ENCODE assay signal across 24 mouse cellular contexts in the genomic region with DNA sequence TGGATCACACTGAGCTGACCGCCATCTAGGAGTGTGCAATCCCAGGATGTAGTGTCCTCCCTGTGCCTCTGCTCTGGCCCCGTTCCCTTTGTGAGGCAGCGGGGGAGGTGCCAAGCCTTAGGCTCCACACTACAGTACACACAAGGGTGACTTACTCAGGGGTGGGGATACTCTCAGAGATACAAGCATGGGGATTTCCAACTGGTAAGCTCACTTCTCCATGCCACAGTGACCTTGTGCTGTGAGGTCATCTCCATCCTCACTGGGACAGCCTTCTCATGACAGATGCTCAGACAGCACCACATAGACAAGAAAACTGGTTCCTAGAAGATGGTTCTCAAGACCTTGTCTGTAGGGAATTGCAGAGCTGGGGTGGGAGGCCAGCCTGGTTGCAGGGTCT.
A peak's percentile ranks its signal among the peaks of the same experiment; 100 is the strongest.
DNase-seq lines count a peak whose midpoint lies in the region; ATAC-seq and TF ChIP-seq lines count a peak whose summit lies in the region.
"Had no signal": no experiment of that assay in that cellular context is flagged by ENCODE, and none has a peak within 500 bp of the region (broad histone marks: within the 10 kb centered on the region; RNA-seq: fewer than 3 reads in every experiment).

No protein-coding gene starts in this region.

- no peak for ATAC-seq in forebrain, postnatal 0 days
- 0 out of 2 replicates have a peak, but pooled peaks have one; percentile 18 for ATAC-seq in kidney, embryonic 15.5 days (replicated peaks; ENCODE audit: low FRiP score)
- ATAC-seq in midbrain, embryonic 12.5 days (ENCODE audit: low FRiP score, low read depth), result no peak
- ATAC-seq in midbrain, embryonic 14.5 days (ENCODE audit: low FRiP score, low TSS enrichment), result no peak
- ATAC-seq: activated CD4-positive, CD25-positive, alpha-beta regulatory T cell, adult 4 months; forebrain, embryonic 15.5 days; intestine, embryonic 15.5 days had no signal

- no peak overlapping the region for H3K4me3 ChIP-seq in forebrain, embryonic 10.5 days
- H3K4me3 ChIP-seq in forebrain, postnatal 0 days (ENCODE audit: low read depth, low read length), result no peak overlapping the region
- H3K4me3 ChIP-seq in kidney, embryonic 15.5 days (replicated peaks), result no peak overlapping the region
- no peak overlapping the region for H3K4me3 ChIP-seq in midbrain, embryonic 12.5 days
- no peak overlapping the region for H3K4me3 ChIP-seq in midbrain, embryonic 14.5 days (replicated peaks; ENCODE audit: low read depth, low read length)
- H3K4me3 ChIP-seq: embryonic facial prominence, embryonic 12.5 days; embryonic facial prominence, embryonic 15.5 days; forebrain, embryonic 12.5 days; forebrain, embryonic 15.5 days; hindbrain, embryonic 15.5 days; intestine, embryonic 15.5 days had no signal

- no peak for DNase-seq in forebrain, embryonic 10.5 days (ENCODE audit: extremely low spot score, low spot score)
- no peak for DNase-seq in forebrain, postnatal 0 days
- no peak for DNase-seq in kidney, adult 11 months
- DNase-seq in midbrain, embryonic 14.5 days, result no peak
- DNase-seq in gastrocnemius, postnatal 14 days, result no peak
- no peak for DNase-seq in MN1 (ENCODE audit: low spot score)
- DNase-seq: adrenal gland, adult 8-10 months; adrenal gland, postnatal 25 days; B cell, adult 2 months; cerebellum, adult 11-12 months; cerebellum, adult 8-10 months; cerebellum, postnatal 14 days; gastrocnemius, postnatal 10 days; heart, adult 11 months had no signal

- no peak for TF ChIP-seq CTCF in forebrain, postnatal 0 days (IDR thresholded peaks at IDR 0.05; ENCODE audit: low read depth)

- peaks cover 4% of the 10 kb centered on the region; the same call in 1 of the 2 replicates for H3K9me3 ChIP-seq in forebrain, embryonic 10.5 days
- H3K9me3 ChIP-seq in forebrain, postnatal 0 days (ENCODE audit: low read length), result no peaks in the 10 kb centered on the region
- H3K9me3 ChIP-seq in kidney, embryonic 15.5 days (replicated peaks), result no peaks in the 10 kb centered on the region
- H3K9me3 ChIP-seq in midbrain, embryonic 12.5 days, result no peaks in the 10 kb centered on the region
- H3K9me3 ChIP-seq in midbrain, embryonic 14.5 days (ENCODE audit: control insufficient read depth, low read length), result no peaks in the 10 kb centered on the region
- H3K9me3 ChIP-seq: embryonic facial prominence, embryonic 12.5 days; embryonic facial prominence, embryonic 15.5 days; forebrain, embryonic 12.5 days; forebrain, embryonic 15.5 days; hindbrain, embryonic 15.5 days; intestine, embryonic 15.5 days had no signal

- H3K4me1 ChIP-seq in forebrain, embryonic 10.5 days, result peaks cover 35% of the 10 kb centered on the region
- H3K4me1 ChIP-seq in forebrain, postnatal 0 days (ENCODE audit: insufficient read depth), result no peaks in the 10 kb centered on the region
- peaks cover 19% of the 10 kb centered on the region for H3K4me1 ChIP-seq in kidney, embryonic 15.5 days
- H3K4me1 ChIP-seq in midbrain, embryonic 12.5 days, result peaks cover 19% of the 10 kb centered on the region
- peaks cover 3% of the 10 kb centered on the region; the same call in 1 of the 2 replicates for H3K4me1 ChIP-seq in midbrain, embryonic 14.5 days (ENCODE audit: control insufficient read depth, insufficient read depth, low read length)
- H3K4me1 ChIP-seq: embryonic facial prominence, embryonic 15.5 days; forebrain, embryonic 15.5 days; intestine, embryonic 15.5 days had no signal

- no peak overlapping the region for H3K4me2 ChIP-seq in forebrain, postnatal 0 days (ENCODE audit: low read depth)
- H3K4me2 ChIP-seq in kidney, embryonic 15.5 days, result no peak overlapping the region
- no peak overlapping the region for H3K4me2 ChIP-seq in midbrain, embryonic 12.5 days (replicated peaks)
- H3K4me2 ChIP-seq in midbrain, embryonic 14.5 days (ENCODE audit: low read length), result no peak overlapping the region
- H3K4me2 ChIP-seq: embryonic facial prominence, embryonic 12.5 days; embryonic facial prominence, embryonic 15.5 days; forebrain, embryonic 12.5 days; forebrain, embryonic 15.5 days; heart, embryonic 11.5 days; hindbrain, embryonic 15.5 days; intestine, embryonic 15.5 days had no signal

- no peaks in the 10 kb centered on the region for H3K36me3 ChIP-seq in forebrain, embryonic 10.5 days (replicated peaks)
- H3K36me3 ChIP-seq in forebrain, postnatal 0 days (ENCODE audit: insufficient read depth), result no peaks in the 10 kb centered on the region
- H3K36me3 ChIP-seq in kidney, embryonic 15.5 days, result no peaks in the 10 kb centered on the region
- H3K36me3 ChIP-seq in midbrain, embryonic 12.5 days, result no peaks in the 10 kb centered on the region
- no peaks in the 10 kb centered on the region for H3K36me3 ChIP-seq in midbrain, embryonic 14.5 days (ENCODE audit: control insufficient read depth, insufficient read depth, low read length)
- H3K36me3 ChIP-seq: embryonic facial prominence, embryonic 12.5 days; embryonic facial prominence, embryonic 15.5 days; forebrain, embryonic 12.5 days; forebrain, embryonic 15.5 days; hindbrain, embryonic 15.5 days; intestine, embryonic 15.5 days had no signal

- 0 out of 2 replicates have a peak overlapping the region, but pooled peaks have one; percentile 30 for H3K27ac ChIP-seq in forebrain, embryonic 10.5 days
- H3K27ac ChIP-seq in forebrain, postnatal 0 days (ENCODE audit: low read depth, low read length), result no peak overlapping the region
- no peak overlapping the region for H3K27ac ChIP-seq in kidney, embryonic 15.5 days
- H3K27ac ChIP-seq in midbrain, embryonic 12.5 days (replicated peaks), result 0 out of 2 replicates have a peak overlapping the region, but pooled peaks have one; percentile 15
- H3K27ac ChIP-seq in midbrain, embryonic 14.5 days (replicated peaks; ENCODE audit: low read depth, low read length), result no peak overlapping the region
- H3K27ac ChIP-seq: embryonic facial prominence, embryonic 12.5 days; embryonic facial prominence, embryonic 15.5 days; forebrain, embryonic 12.5 days; forebrain, embryonic 15.5 days; hindbrain, embryonic 15.5 days; intestine, embryonic 15.5 days had no signal

- no peak overlapping the region for H3K9ac ChIP-seq in forebrain, postnatal 0 days
- no peak overlapping the region for H3K9ac ChIP-seq in kidney, embryonic 15.5 days
- no peak overlapping the region for H3K9ac ChIP-seq in midbrain, embryonic 12.5 days (replicated peaks)
- no peak overlapping the region for H3K9ac ChIP-seq in midbrain, embryonic 14.5 days (replicated peaks; ENCODE audit: low read length)
- H3K9ac ChIP-seq: embryonic facial prominence, embryonic 12.5 days; embryonic facial prominence, embryonic 15.5 days; forebrain, embryonic 12.5 days; forebrain, embryonic 15.5 days; hindbrain, embryonic 15.5 days; intestine, embryonic 15.5 days had no signal

- intact Hi-C loops in gastrocnemius, postnatal 14 days (cut with DNase I; ENCODE audit: low total_unique reads), result no loop called here

- WGBS in forebrain, embryonic 10.5 days, result 82% methylated on average over 3 of the region's 3 CpGs
- 90% methylated on average over 3 of the region's 3 CpGs for WGBS in forebrain, postnatal 0 days
- WGBS in kidney, embryonic 15.5 days, result 75% methylated on average over 3 of the region's 3 CpGs
- WGBS in midbrain, embryonic 12.5 days, result 84% methylated on average over 3 of the region's 3 CpGs
- 81% methylated on average over 3 of the region's 3 CpGs for WGBS in midbrain, embryonic 14.5 days

- no peaks in the 10 kb centered on the region for H3K27me3 ChIP-seq in forebrain, embryonic 10.5 days (ENCODE audit: poor library complexity, severe bottlenecking)
- H3K27me3 ChIP-seq in forebrain, postnatal 0 days (ENCODE audit: insufficient read depth, low read length), result no peaks in the 10 kb centered on the region
- H3K27me3 ChIP-seq in kidney, embryonic 15.5 days, result no peaks in the 10 kb centered on the region
- no peaks in the 10 kb centered on the region for H3K27me3 ChIP-seq in midbrain, embryonic 12.5 days
- H3K27me3 ChIP-seq in midbrain, embryonic 14.5 days (ENCODE audit: control insufficient read depth, insufficient read depth, low read length), result no peaks in the 10 kb centered on the region
- H3K27me3 ChIP-seq: embryonic facial prominence, embryonic 12.5 days; embryonic facial prominence, embryonic 15.5 days; forebrain, embryonic 12.5 days; forebrain, embryonic 15.5 days; hindbrain, embryonic 15.5 days; intestine, embryonic 15.5 days had no signal

Comparison
In these comparisons a context has a peak if more than half of its experiments do, and no peak if none do; other contexts are left out.
1. H3K27ac ChIP-seq: peak in forebrain, embryonic 10.5 days (single experiment) and midbrain, embryonic 12.5 days (single experiment); none in forebrain, postnatal 0 days (single experiment), kidney, embryonic 15.5 days (single experiment) and midbrain, embryonic 14.5 days (single experiment).